Mouse (Mus musculus): ENCODE data around the gene Arhgap30. TPM values are rescaled to one million over a fixed set of nuclear protein-coding genes. Genes with fewer than 3 reads are reported as not detected.

Gene Arhgap30
- polyA plus RNA-seq, 1 experiment from 2014 or later = 0.59 TPM

DNA sequence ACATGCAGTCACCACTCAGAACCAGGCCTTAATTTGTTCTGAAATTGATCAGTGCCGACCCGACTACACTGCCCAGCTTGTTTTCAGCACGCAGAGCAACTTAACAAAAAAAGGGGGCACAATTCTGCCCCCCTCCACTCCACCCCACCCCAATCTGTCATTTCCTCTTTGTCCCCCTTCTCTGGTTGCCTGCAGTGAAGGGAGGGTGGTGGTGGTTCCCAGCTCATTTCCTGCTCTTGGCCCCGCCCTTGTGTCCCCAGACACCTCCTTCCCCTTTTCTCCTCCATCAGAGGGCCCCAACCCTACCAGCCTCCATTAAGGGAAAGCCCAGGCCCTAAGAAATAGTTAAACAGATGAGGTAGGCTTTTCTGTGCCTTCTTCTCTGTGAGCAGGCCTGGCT, 1.3 kb downstream of the Arhgap30 start:
- Histone ChIP-seq H3K4me1 (ENCODE audit: control insufficient read depth, insufficient read depth, low read length) (no peaks in the 10 kb centered on the region), H3K27me3 (ENCODE audit: control insufficient read depth, insufficient read depth, low read depth, low read length) (no peaks in the 10 kb centered on the region), H3K9me3 (replicated peaks; ENCODE audit: control insufficient read depth, low read length, poor library complexity, severe bottlenecking) (no peaks in the 10 kb centered on the region), H3K4me3 (ENCODE audit: low read depth, low read length) (no peak overlapping the region), H3K4me2 (ENCODE audit: low read length) (no peak overlapping the region), H3K27ac (ENCODE audit: low read length) (no peak overlapping the region), H3K9ac (ENCODE audit: low read depth, low read length) (no peak overlapping the region), H3K36me3 (ENCODE audit: control insufficient read depth, insufficient read depth, low read length) (no peaks in the 10 kb centered on the region)
- no peak for ATAC-seq
- 88% methylated on average over 4 of the region's 4 CpGs for WGBS

DNA sequence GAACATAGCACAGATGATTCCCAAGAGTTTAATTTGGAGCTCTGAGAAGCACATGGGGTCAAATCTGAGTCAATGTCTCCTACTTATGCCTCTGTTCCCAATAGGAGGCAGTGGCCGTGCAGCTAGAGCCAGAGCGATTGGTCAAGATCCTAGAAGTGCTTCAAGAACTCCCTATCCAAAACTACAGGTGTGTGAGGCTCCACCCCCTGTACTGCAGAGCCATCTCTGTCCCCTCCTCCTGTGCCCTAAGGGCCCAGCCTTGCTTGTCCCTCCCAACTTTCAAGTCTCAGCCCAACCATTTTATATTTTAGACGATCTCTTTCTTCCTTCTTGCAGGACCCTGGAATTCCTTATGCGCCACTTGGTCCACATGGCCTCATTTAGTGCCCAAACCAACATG, 13.1 kb downstream of the Arhgap30 start:
- Histone ChIP-seq H3K27me3 (ENCODE audit: control insufficient read depth, insufficient read depth, low read depth, low read length) (no peaks in the 10 kb centered on the region), H3K9me3 (replicated peaks; ENCODE audit: control insufficient read depth, low read length, poor library complexity, severe bottlenecking) (no peaks in the 10 kb centered on the region), H3K4me1 (ENCODE audit: control insufficient read depth, insufficient read depth, low read length) (no peaks in the 10 kb centered on the region), H3K4me2 (ENCODE audit: low read length) (no peak overlapping the region), H3K9ac (ENCODE audit: low read depth, low read length) (no peak overlapping the region), H3K4me3 (ENCODE audit: low read depth, low read length) (no peak overlapping the region), H3K36me3 (ENCODE audit: control insufficient read depth, insufficient read depth, low read length) (no peaks in the 10 kb centered on the region), H3K27ac (ENCODE audit: low read length) (no peak overlapping the region)
- ATAC-seq = no peak
- 88% methylated on average over 4 of the region's 4 CpGs for WGBS

DNA sequence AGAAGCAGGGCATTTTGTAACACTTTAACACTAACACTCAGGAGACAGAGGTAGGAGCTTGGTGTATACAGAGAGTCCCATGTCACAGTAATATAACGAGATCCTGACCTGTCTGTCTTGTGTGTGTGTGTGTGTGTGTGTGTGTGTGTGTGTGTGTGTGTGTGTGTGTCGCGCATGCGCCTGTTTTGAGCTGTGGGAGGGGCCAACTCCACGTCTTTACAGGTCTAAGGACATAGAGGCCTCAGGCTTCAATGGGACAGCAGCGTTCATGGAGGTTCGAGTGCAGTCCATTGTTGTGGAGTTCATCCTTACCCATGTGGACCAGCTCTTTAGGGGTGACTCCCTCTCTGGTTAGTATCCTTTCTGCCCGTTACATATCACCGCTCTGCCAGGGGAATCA, 14.2 kb downstream of the Arhgap30 start:
- WGBS = 84% methylated on average over 9 of the region's 9 CpGs

DNA sequence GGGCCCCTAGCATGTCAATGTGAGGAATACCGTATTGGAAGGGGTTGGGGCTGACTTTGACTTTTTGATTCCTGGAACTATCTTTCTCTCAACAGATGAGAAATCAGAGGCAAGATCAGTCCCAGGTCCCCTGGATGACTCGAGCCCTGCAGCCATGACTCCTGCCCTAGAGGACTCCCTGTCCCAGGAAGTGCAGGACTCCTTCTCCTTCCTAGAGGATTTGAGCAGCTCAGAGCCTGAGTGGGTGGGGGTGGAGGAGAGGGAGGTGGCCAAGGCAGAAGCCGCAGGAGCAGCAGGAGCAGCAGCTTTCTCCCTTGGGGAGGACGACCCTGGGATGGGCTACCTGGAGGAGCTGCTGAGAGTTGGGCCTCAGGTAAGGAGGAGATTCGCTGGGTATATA, 18.5 kb downstream of the Arhgap30 start:
- no peak overlapping the region for H3K9ac ChIP-seq (ENCODE audit: low read depth, low read length)
- H3K36me3 ChIP-seq (ENCODE audit: control insufficient read depth, insufficient read depth, low read length) = no peaks in the 10 kb centered on the region
- H3K4me1 ChIP-seq (ENCODE audit: control insufficient read depth, insufficient read depth, low read length) = no peaks in the 10 kb centered on the region
- H3K27me3 ChIP-seq (ENCODE audit: control insufficient read depth, insufficient read depth, low read depth, low read length) = peaks cover 17% of the 10 kb centered on the region
- ATAC-seq = no peak
- WGBS = 85% methylated on average over 5 of the region's 5 CpGs
- no peak overlapping the region for H3K27ac ChIP-seq (ENCODE audit: low read length)
- H3K9me3 ChIP-seq (replicated peaks; ENCODE audit: control insufficient read depth, low read length, poor library complexity, severe bottlenecking) = no peaks in the 10 kb centered on the region
- H3K4me3 ChIP-seq (ENCODE audit: low read depth, low read length) = no peak overlapping the region
- no peak overlapping the region for H3K4me2 ChIP-seq (ENCODE audit: low read length)

More for the DNA sequence above, 14.2 kb downstream of the Arhgap30 start:
- no peaks in the 10 kb centered on the region for H3K36me3 ChIP-seq (ENCODE audit: control insufficient read depth, insufficient read depth, low read length)
- no peak overlapping the region for H3K4me2 ChIP-seq (ENCODE audit: low read length)
- no peak for ATAC-seq
- H3K4me1 ChIP-seq (ENCODE audit: control insufficient read depth, insufficient read depth, low read length) = no peaks in the 10 kb centered on the region
- H3K27me3 ChIP-seq (ENCODE audit: control insufficient read depth, insufficient read depth, low read depth, low read length) = peaks cover 8% of the 10 kb centered on the region
- H3K27ac ChIP-seq (ENCODE audit: low read length) = no peak overlapping the region
- H3K9me3 ChIP-seq (replicated peaks; ENCODE audit: control insufficient read depth, low read length, poor library complexity, severe bottlenecking) = no peaks in the 10 kb centered on the region
- no peak overlapping the region for H3K4me3 ChIP-seq (ENCODE audit: low read depth, low read length)
- no peak overlapping the region for H3K9ac ChIP-seq (ENCODE audit: low read depth, low read length)

DNA sequence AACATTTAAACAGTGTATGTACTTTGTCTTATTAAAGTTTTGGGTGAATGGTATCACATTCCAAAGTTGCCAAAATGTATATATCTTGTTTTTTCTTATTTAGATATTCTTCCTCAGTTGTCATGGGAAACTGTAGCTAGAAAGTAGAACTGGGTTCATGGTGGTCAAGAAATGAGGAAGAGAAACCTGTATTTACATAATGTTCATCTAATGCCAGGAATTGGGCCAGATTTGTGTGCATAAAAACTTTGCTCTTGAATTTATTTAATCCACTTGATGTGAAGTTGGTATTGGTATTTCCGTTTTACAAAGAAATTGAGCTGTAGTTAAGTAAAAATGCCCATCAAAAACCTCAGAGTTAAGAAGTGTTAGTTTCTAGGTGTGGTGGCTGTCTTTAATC, 21.5 kb downstream of the Arhgap30 start:
- no peaks in the 10 kb centered on the region for H3K9me3 ChIP-seq (replicated peaks; ENCODE audit: control insufficient read depth, low read length, poor library complexity, severe bottlenecking)
- H3K4me2 ChIP-seq (ENCODE audit: low read length) = no peak overlapping the region
- H3K4me3 ChIP-seq (ENCODE audit: low read depth, low read length) = no peak overlapping the region
- 94% methylated on average over 1 of the region's 1 CpGs for WGBS
- H3K9ac ChIP-seq (ENCODE audit: low read depth, low read length) = no peak overlapping the region
- peaks cover 21% of the 10 kb centered on the region for H3K4me1 ChIP-seq (ENCODE audit: control insufficient read depth, insufficient read depth, low read length)
- H3K27me3 ChIP-seq (ENCODE audit: control insufficient read depth, insufficient read depth, low read depth, low read length) = peaks cover 17% of the 10 kb centered on the region
- no peak overlapping the region for H3K27ac ChIP-seq (ENCODE audit: low read length)
- 0 out of 2 replicates have a peak, but pooled peaks cover 2% of the 10 kb centered on the region for H3K36me3 ChIP-seq (ENCODE audit: control insufficient read depth, insufficient read depth, low read length)
- no peak for ATAC-seq

DNA sequence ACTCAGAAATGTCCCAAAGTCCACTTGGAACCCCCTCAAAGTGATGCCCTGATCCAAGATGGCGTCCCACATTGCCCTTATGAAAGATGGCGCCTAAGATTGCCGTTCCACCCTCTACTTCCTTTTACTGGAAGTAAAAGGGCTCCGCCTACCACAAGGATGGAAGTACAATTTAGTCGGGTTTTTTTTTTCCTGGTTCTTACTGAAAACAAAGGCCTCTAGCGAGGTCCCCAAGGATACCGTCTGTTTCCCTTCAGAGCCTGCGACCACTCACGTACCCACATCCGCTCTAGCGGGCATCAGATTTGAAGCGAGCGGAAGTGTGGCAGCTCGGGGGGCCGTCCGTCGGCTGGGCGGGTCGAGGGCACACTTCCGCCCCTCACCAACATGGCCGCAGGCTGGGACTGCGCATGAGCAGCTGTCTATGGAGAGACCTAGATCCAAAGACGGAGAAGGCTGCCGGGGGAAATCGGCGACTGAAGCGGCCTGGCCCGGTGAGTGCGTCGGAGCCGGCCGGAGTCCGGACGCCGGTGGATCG, 22.3 kb downstream of the Arhgap30 start, which contains the start of gene Usf1:
TSS of gene Usf1 (plus strand) at position 367 of the 538 bp plus-strand sequence.
- Histone ChIP-seq H3K4me2 (ENCODE audit: low read length) (peak within 1 kb of the TSS; percentile 69), H3K9ac (ENCODE audit: low read depth, low read length) (peak within 1 kb of the TSS; percentile 97), H3K36me3 (ENCODE audit: control insufficient read depth, insufficient read depth, low read length) (peaks cover 7% of the 10 kb centered on the region; the same call in 1 of the 2 replicates), H3K27ac (ENCODE audit: low read length) (peak within 1 kb of the TSS; percentile 96), H3K9me3 (replicated peaks; ENCODE audit: control insufficient read depth, low read length, poor library complexity, severe bottlenecking) (no peaks in the 10 kb centered on the region), H3K4me1 (ENCODE audit: control insufficient read depth, insufficient read depth, low read length) (peaks cover 21% of the 10 kb centered on the region), H3K4me3 (ENCODE audit: low read depth, low read length) (peak within 1 kb of the TSS; percentile 91), H3K27me3 (ENCODE audit: control insufficient read depth, insufficient read depth, low read depth, low read length) (peaks cover 17% of the 10 kb centered on the region)
- under 1% methylated on average over 36 of the region's 36 CpGs for WGBS
- ATAC-seq = peak; percentile 98

DNA sequence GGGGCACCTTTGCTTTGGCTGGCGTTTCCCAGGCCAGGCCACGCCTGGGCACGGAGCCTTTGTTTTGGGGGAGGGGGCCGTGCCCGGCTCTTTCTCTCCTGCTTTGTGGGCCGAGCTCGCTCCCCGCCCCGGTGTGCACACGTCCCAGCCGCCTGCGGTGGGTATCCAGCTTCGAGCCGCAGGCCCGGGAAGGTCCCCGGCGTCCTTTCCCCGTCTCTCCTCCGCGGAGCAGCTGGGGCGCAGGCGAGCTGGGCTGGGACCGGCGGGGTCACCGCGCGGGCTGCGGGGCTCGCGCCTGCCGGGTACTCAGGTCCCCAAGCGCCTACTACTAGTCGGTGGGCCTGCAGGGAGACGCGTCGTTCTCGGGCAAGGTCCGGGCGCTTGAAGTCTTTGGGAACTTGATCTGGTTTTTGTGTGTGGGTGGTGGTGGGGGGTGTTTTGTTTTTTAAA, 22.8 kb downstream of the Arhgap30 start:
- peak overlapping the region; percentile 91 for H3K4me3 ChIP-seq (ENCODE audit: low read depth, low read length)
- H3K4me2 ChIP-seq (ENCODE audit: low read length) = peak overlapping the region; percentile 69
- 0% methylated on average over 34 of the region's 39 CpGs for WGBS
- H3K9me3 ChIP-seq (replicated peaks; ENCODE audit: control insufficient read depth, low read length, poor library complexity, severe bottlenecking) = no peaks in the 10 kb centered on the region
- peak overlapping the region; percentile 96 for H3K27ac ChIP-seq (ENCODE audit: low read length)
- peaks cover 17% of the 10 kb centered on the region for H3K27me3 ChIP-seq (ENCODE audit: control insufficient read depth, insufficient read depth, low read depth, low read length)
- peaks cover 21% of the 10 kb centered on the region for H3K4me1 ChIP-seq (ENCODE audit: control insufficient read depth, insufficient read depth, low read length)
- peaks cover 10% of the 10 kb centered on the region for H3K36me3 ChIP-seq (ENCODE audit: control insufficient read depth, insufficient read depth, low read length)
- H3K9ac ChIP-seq (ENCODE audit: low read depth, low read length) = peak overlapping the region; percentile 97
- ATAC-seq = peak; percentile 83

DNA sequence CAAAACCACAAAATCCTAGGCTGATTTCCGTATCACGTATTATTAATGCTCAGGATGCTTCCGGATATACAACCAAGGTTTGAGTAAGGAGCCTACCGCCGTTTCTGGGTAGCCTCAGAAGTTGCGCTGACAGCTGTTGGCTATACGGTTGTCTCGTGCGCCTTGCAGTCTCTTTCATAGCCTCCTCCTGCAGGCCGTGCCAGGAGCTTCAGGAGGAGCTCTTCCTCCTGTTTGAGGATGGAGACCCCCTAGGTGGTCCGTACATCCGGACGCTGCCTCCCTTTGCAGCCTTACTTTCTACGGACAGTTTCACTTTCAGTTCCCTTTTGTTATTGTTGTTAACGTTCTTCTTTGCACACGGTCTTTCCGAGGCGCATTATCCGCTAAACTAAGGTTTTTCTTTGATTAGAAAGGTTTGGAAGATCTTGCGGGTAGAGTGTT, 23.3 kb downstream of the Arhgap30 start:
- no peaks in the 10 kb centered on the region for H3K9me3 ChIP-seq (replicated peaks; ENCODE audit: control insufficient read depth, low read length, poor library complexity, severe bottlenecking)
- peak overlapping the region; percentile 91 for H3K4me3 ChIP-seq (ENCODE audit: low read depth, low read length)
- H3K36me3 ChIP-seq (ENCODE audit: control insufficient read depth, insufficient read depth, low read length) = peaks cover 14% of the 10 kb centered on the region
- ATAC-seq = peak; percentile 50
- peak overlapping the region; percentile 69 for H3K4me2 ChIP-seq (ENCODE audit: low read length)
- under 1% methylated on average over 20 of the region's 20 CpGs for WGBS
- peak overlapping the region; percentile 97 for H3K9ac ChIP-seq (ENCODE audit: low read depth, low read length)
- peaks cover 21% of the 10 kb centered on the region for H3K4me1 ChIP-seq (ENCODE audit: control insufficient read depth, insufficient read depth, low read length)
- H3K27me3 ChIP-seq (ENCODE audit: control insufficient read depth, insufficient read depth, low read depth, low read length) = peaks cover 17% of the 10 kb centered on the region
- H3K27ac ChIP-seq (ENCODE audit: low read length) = peak overlapping the region; percentile 96

DNA sequence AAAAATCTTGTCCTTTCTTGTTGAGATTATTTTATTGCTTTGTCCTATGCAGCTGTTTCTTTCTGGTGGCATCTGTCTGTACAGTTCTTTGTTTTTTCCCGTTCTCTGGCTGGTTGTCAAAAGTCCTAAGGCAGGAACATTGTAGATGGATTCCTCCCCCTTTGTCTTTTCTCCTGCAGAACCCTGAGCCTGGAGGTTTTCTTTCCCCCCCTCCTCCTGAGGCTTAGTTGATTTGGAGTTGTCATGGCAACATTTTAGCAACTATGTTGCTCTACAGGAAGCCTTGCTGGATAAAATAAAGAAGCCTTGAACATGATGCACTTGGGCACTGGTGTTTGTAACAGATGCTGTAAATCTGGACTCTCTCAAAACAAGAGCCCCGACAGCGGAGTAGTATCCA, 23.7 kb downstream of the Arhgap30 start:
- 24% methylated on average over 3 of the region's 3 CpGs for WGBS

More for the DNA sequence above, 23.7 kb downstream of the Arhgap30 start:
- H3K4me3 ChIP-seq (ENCODE audit: low read depth, low read length) = peak overlapping the region; percentile 91
- ATAC-seq = peak; percentile 6; the same call in 1 of the 2 replicates
- H3K27me3 ChIP-seq (ENCODE audit: control insufficient read depth, insufficient read depth, low read depth, low read length) = peaks cover 14% of the 10 kb centered on the region
- H3K4me2 ChIP-seq (ENCODE audit: low read length) = peak overlapping the region; percentile 69
- H3K9me3 ChIP-seq (replicated peaks; ENCODE audit: control insufficient read depth, low read length, poor library complexity, severe bottlenecking) = no peaks in the 10 kb centered on the region
- peaks cover 16% of the 10 kb centered on the region for H3K36me3 ChIP-seq (ENCODE audit: control insufficient read depth, insufficient read depth, low read length)
- peak overlapping the region; percentile 96 for H3K27ac ChIP-seq (ENCODE audit: low read length)
- H3K4me1 ChIP-seq (ENCODE audit: control insufficient read depth, insufficient read depth, low read length) = peaks cover 21% of the 10 kb centered on the region
- peak overlapping the region; percentile 97 for H3K9ac ChIP-seq (ENCODE audit: low read depth, low read length)

All from midbrain, embryonic 16.5 days (tissue).